9 mouse cellular contexts compared by ENCODE assay signal in the genomic region with DNA sequence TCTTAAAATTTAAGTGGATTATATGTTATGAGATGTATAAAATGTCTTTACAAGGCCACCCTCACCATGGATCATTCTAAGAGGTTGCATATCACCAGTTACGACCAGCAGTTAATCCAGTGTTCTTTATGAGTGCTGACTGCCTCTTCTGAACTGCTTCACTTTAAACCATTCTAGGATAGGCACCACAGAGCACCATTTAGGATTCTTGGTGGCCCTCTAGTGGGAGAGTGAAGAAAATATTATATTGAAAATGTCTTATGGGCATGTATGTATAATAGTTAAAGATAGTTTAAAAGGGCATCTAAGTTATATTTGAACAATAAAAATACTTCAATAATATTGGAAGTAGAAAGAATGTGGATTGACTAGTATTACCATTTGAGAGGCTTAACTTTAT.
DNase-seq lines count a peak whose midpoint lies in the region; ATAC-seq lines count a peak whose summit lies in the region.
"Had no signal": no experiment of that assay in that cellular context is flagged by ENCODE, and none has a peak within 500 bp of the region (broad histone marks: within the 10 kb centered on the region; RNA-seq: fewer than 3 reads in every experiment).

No protein-coding gene starts in this region.

- H3K9ac ChIP-seq in kidney, embryonic 14.5 days (ENCODE audit: low read depth, low read length): no peak overlapping the region

- H3K4me3 ChIP-seq in kidney, embryonic 14.5 days (ENCODE audit: low read length): no peak overlapping the region

- 12% methylated on average over 1 of the region's 1 CpGs for WGBS in kidney, embryonic 14.5 days

- H3K27ac ChIP-seq in kidney, embryonic 14.5 days (ENCODE audit: low read depth, low read length): no peak overlapping the region

- ATAC-seq in kidney, embryonic 14.5 days (ENCODE audit: low FRiP score, low TSS enrichment): no peak
- no peak for ATAC-seq in erythroblast, adult 5-6 weeks (replicated peaks; ENCODE audit: low FRiP score, poor library complexity, severe bottlenecking)

- peak; percentile 32 for DNase-seq in kidney, adult 9 months
- peak; percentile 21 for DNase-seq in CD4-positive helper T cell, adult 2 months (ENCODE audit: low read depth, low spot score)
- peak; percentile 20 for DNase-seq in Muller cell, postnatal 12 days (ENCODE audit: inconsistent ontology term)
- DNase-seq in induced T-regulatory cell, adult 2 months (ENCODE audit: low read depth): peak; percentile 49
- no peak for DNase-seq in spleen, postnatal 14 days (ENCODE audit: low spot score in 2 of 2)
- no peak for DNase-seq in gastrocnemius, postnatal 10 days
- DNase-seq: right cerebral cortex, postnatal 25 days had no signal

- H3K36me3 ChIP-seq in kidney, embryonic 14.5 days (ENCODE audit: control insufficient read depth, insufficient read depth, low read length): no peaks in the 10 kb centered on the region

- no peak overlapping the region for H3K4me2 ChIP-seq in kidney, embryonic 14.5 days (replicated peaks; ENCODE audit: low read depth, low read length)

- H3K27me3 ChIP-seq in kidney, embryonic 14.5 days (ENCODE audit: control insufficient read depth, insufficient read depth, low read length): no peaks in the 10 kb centered on the region

- H3K9me3 ChIP-seq in kidney, embryonic 14.5 days (ENCODE audit: control insufficient read depth, low read length): no peaks in the 10 kb centered on the region

- no peaks in the 10 kb centered on the region for H3K4me1 ChIP-seq in kidney, embryonic 14.5 days (ENCODE audit: control insufficient read depth, insufficient read depth, low read length)

Comparison
In these comparisons a context has a peak if more than half of its experiments do, and no peak if none do; other contexts are left out.
1. DNase-seq: peak in kidney, adult 9 months (single experiment), CD4-positive helper T cell, adult 2 months (single experiment), Muller cell, postnatal 12 days (single experiment) and induced T-regulatory cell, adult 2 months (single experiment); none in spleen, postnatal 14 days (0 of 2) and gastrocnemius, postnatal 10 days (single experiment).